In the genomic region with DNA sequence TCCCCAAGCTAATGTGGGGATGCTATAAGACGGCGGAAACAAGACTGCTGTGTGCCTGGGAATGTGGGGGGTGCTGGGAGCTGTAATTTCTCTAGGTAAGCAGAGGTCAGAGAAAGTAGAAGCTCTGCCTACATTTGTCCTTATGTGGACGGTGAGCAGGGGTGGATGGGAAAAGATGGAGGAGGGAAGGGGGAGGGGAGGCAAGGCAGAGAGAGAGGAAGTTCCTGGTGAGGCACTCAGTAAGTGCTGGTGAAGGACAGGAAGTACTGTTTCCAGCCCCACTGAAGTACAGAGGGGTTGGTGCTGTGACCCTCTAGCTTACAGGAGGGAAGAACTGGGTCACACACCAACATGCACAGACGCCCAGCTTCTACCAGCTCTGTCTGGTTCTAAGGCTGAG, we compare ENCODE assay signal across 19 mouse cellular contexts. TPM values are rescaled to one million over a fixed set of nuclear protein-coding genes. Genes with fewer than 3 reads are reported as not detected.
A peak's percentile ranks its signal among the peaks of the same experiment; 100 is the strongest.
DNase-seq lines count a peak whose midpoint lies in the region; ATAC-seq and TF ChIP-seq lines count a peak whose summit lies in the region.
"Had no signal": no experiment of that assay in that cellular context is flagged by ENCODE, and none has a peak within 500 bp of the region (broad histone marks: within the 10 kb centered on the region; RNA-seq: fewer than 3 reads in every experiment).

No protein-coding gene starts in this region.

- no peak overlapping the region for H3K4me2 ChIP-seq in liver, embryonic 16.5 days (ENCODE audit: low read depth, low read length)
- no peak overlapping the region for H3K4me2 ChIP-seq in liver, embryonic 11.5 days
- H3K4me2 ChIP-seq: forebrain, embryonic 15.5 days; neural tube, embryonic 12.5 days had no signal

- H3K9ac ChIP-seq in liver, embryonic 16.5 days (ENCODE audit: low read depth, low read length) = no peak overlapping the region
- H3K9ac ChIP-seq in liver, embryonic 11.5 days (ENCODE audit: low read depth, low read length) = no peak overlapping the region
- peak overlapping the region; percentile 2; the same call in 1 of the 2 replicates for H3K9ac ChIP-seq in ES-E14 (ENCODE audit: insufficient read depth, low read depth, low read length, poor library complexity, severe bottlenecking)
- H3K9ac ChIP-seq: forebrain, embryonic 15.5 days; liver, embryonic 14.5 days; neural tube, embryonic 12.5 days had no signal

- DNase-seq in CD4-positive, CD25-positive, alpha-beta regulatory T cell, adult 2 months (ENCODE audit: low read depth, low spot score) = peak; percentile 15
- DNase-seq in liver, embryonic 11.5 days (ENCODE audit: low spot score) = no peak
- no peak for DNase-seq in ES-E14 (ENCODE audit: low read depth, low spot score)
- no peak for DNase-seq in neural tube, embryonic 10.5 days (ENCODE audit: extremely low spot score, low spot score)
- no peak for DNase-seq in kidney, adult 2 months
- DNase-seq: adrenal gland, postnatal 25 days; cerebellum, postnatal 10 days; gastrocnemius, adult 2 months; heart, adult 2 months; kidney, postnatal 14 days; right cerebral cortex, postnatal 4 days; thymus, postnatal 4 days had no signal

- ATAC-seq in CD4-positive, CD25-positive, alpha-beta regulatory T cell, adult 4 months = no peak
- ATAC-seq in liver, embryonic 16.5 days (ENCODE audit: low read depth) = peak; percentile 25; the same call in 1 of the 2 replicates
- no peak for ATAC-seq in liver, embryonic 11.5 days (replicated peaks; ENCODE audit: low FRiP score)
- ATAC-seq in hematopoietic stem cell, adult 5-6 weeks (replicated peaks in 1 of 2; ENCODE audit: insufficient read depth in 1 of 2, low FRiP score in 2 of 2, low TSS enrichment in 1 of 2, low read depth in 1 of 2, poor library complexity in 2 of 2, severe bottlenecking in 2 of 2) = peak; percentile 46 to 58; a peak in 3 of 4 replicates
- ATAC-seq: forebrain, embryonic 15.5 days had no signal

- no peaks in the 10 kb centered on the region for H3K9me3 ChIP-seq in liver, embryonic 16.5 days (replicated peaks; ENCODE audit: control insufficient read depth, low read length)
- no peaks in the 10 kb centered on the region for H3K9me3 ChIP-seq in liver, embryonic 11.5 days (ENCODE audit: control insufficient read depth, low read length)
- H3K9me3 ChIP-seq in ES-E14 (ENCODE audit: control insufficient read depth, insufficient read depth, low read depth, low read length) = no peaks in the 10 kb centered on the region
- H3K9me3 ChIP-seq: forebrain, embryonic 15.5 days; neural tube, embryonic 12.5 days had no signal

- no peak overlapping the region for H3K4me3 ChIP-seq in liver, embryonic 16.5 days (ENCODE audit: low read depth, low read length)
- no peak overlapping the region for H3K4me3 ChIP-seq in liver, embryonic 11.5 days (ENCODE audit: low read depth, low read length)
- no peak overlapping the region for H3K4me3 ChIP-seq in ES-E14 (ENCODE audit: insufficient read depth in 1 of 2, low read depth in 1 of 2, low read length in 2 of 2, poor library complexity in 1 of 2, severe bottlenecking in 1 of 2)
- no peak overlapping the region for H3K4me3 ChIP-seq in kidney, adult 2 months (ENCODE audit: insufficient read depth, low read depth, low read length)
- H3K4me3 ChIP-seq: forebrain, embryonic 15.5 days; gastrocnemius, adult 2 months; heart, adult 2 months; neural tube, embryonic 12.5 days had no signal

- 39% methylated on average over 4 of the region's 4 CpGs for WGBS in liver, embryonic 16.5 days (ENCODE audit: insufficient replicate concordance)
- 50% methylated on average over 4 of the region's 4 CpGs for WGBS in liver, embryonic 11.5 days
- WGBS in kidney, adult 2 months = 73% methylated on average over 4 of the region's 4 CpGs

- no peaks in the 10 kb centered on the region for H3K4me1 ChIP-seq in liver, embryonic 16.5 days (ENCODE audit: control insufficient read depth, low read depth, low read length)
- H3K4me1 ChIP-seq in liver, embryonic 11.5 days (replicated peaks; ENCODE audit: control insufficient read depth, insufficient read depth, low read length) = no peaks in the 10 kb centered on the region
- H3K4me1 ChIP-seq in ES-E14 (ENCODE audit: control insufficient read depth in 2 of 2, insufficient read depth in 2 of 2, low read length in 2 of 2, poor library complexity in 1 of 2) = peaks cover 4 to 18% of the 10 kb centered on the region in 2 experiments; a peak in 1 of 4 replicates
- peaks cover 15% of the 10 kb centered on the region; the same call in 1 of the 2 replicates for H3K4me1 ChIP-seq in kidney, adult 2 months (ENCODE audit: control insufficient read depth, insufficient read depth, low read length)

- H3K27me3 ChIP-seq in liver, embryonic 16.5 days (ENCODE audit: control insufficient read depth, insufficient read depth, low read depth, low read length) = no peaks in the 10 kb centered on the region
- no peaks in the 10 kb centered on the region for H3K27me3 ChIP-seq in liver, embryonic 11.5 days (replicated peaks; ENCODE audit: control insufficient read depth, insufficient read depth, low read length)
- H3K27me3 ChIP-seq in kidney, adult 2 months (replicated peaks; ENCODE audit: control insufficient read depth, insufficient read depth, low read length) = no peaks in the 10 kb centered on the region
- H3K27me3 ChIP-seq: forebrain, embryonic 15.5 days had no signal

- H3K27ac ChIP-seq in liver, embryonic 16.5 days (ENCODE audit: low read length) = no peak overlapping the region
- no peak overlapping the region for H3K27ac ChIP-seq in liver, embryonic 11.5 days (ENCODE audit: low read depth, low read length)
- no peak overlapping the region for H3K27ac ChIP-seq in ES-E14 (ENCODE audit: insufficient read depth, low read depth, low read length, poor library complexity, severe bottlenecking)
- H3K27ac ChIP-seq in kidney, adult 2 months (ENCODE audit: insufficient read depth, low read depth, low read length) = no peak overlapping the region
- H3K27ac ChIP-seq: forebrain, embryonic 15.5 days; gastrocnemius, adult 2 months; heart, adult 2 months; liver, embryonic 14.5 days; neural tube, embryonic 12.5 days had no signal

- no peak for TF ChIP-seq CTCF in kidney, adult 2 months (conservative IDR thresholded peaks at IDR 0.05; ENCODE audit: insufficient read depth, insufficient read length, low read depth, low read length)

- in situ Hi-C loops in ES-E14 (cut with MboI; ENCODE audit: low sequenced_read_pairs in 2 of 2, unreplicated experiment in 2 of 2) = no loop called here

- H3K36me3 ChIP-seq in liver, embryonic 16.5 days (ENCODE audit: control insufficient read depth, insufficient read depth) = no peaks in the 10 kb centered on the region
- H3K36me3 ChIP-seq in liver, embryonic 11.5 days (ENCODE audit: control insufficient read depth, insufficient read depth, low read length) = no peaks in the 10 kb centered on the region
- H3K36me3 ChIP-seq in ES-E14 (ENCODE audit: control insufficient read depth, insufficient read depth, low read length, poor library complexity, severe bottlenecking) = no peaks in the 10 kb centered on the region
- no peaks in the 10 kb centered on the region for H3K36me3 ChIP-seq in kidney, adult 2 months (ENCODE audit: control insufficient read depth, insufficient read depth, low read length)
- H3K36me3 ChIP-seq: forebrain, embryonic 15.5 days; G1E; neural tube, embryonic 12.5 days had no signal

- TF ChIP-seq POLR2A in kidney, adult 2 months (IDR thresholded peaks at IDR 0.05; ENCODE audit: low read depth, low read length) = no peak

TF ChIP-seq in ES-E14, 5 proteins besides CTCF, POLR2A, EP300 and RAD21:
- no peak for TF ChIP-seq HCFC1 (IDR thresholded peaks at IDR 0.05; ENCODE audit: borderline replicate concordance, insufficient read depth, low read length)
- no peak for TF ChIP-seq CHD2 (IDR thresholded peaks at IDR 0.05; ENCODE audit: low read depth, low read length)
- TF ChIP-seq ZNF384 (IDR thresholded peaks at IDR 0.05; ENCODE audit: low read depth, low read length) = no peak
- TF ChIP-seq ZC3H11A (IDR thresholded peaks at IDR 0.05; ENCODE audit: borderline replicate concordance, low read depth, low read length) = no peak
- no peak for TF ChIP-seq MAFK (IDR thresholded peaks at IDR 0.05; ENCODE audit: insufficient read depth, low read depth, low read length)

RNA-seq across cellular contexts. Expression of a gene that starts 11.7 kb away (rescaled TPM):
- 10 to 100 TPM; 19.6 to 28.1 TPM for polyA plus RNA-seq in CD4-positive, CD25-positive, alpha-beta regulatory T cell, adult 4 months (2017; shearing (Covaris generic))
- polyA plus RNA-seq in liver, embryonic 16.5 days (2015; fragmentation: Nextera tagmentation; extraction: Ambion mirVana) = 10.2 and 11.3 TPM in 2 replicates
- polyA plus RNA-seq in liver, embryonic 11.5 days (2014; fragmentation: Nextera tagmentation; extraction: Ambion mirVana) = 20.0 and 22.7 TPM in 2 replicates
- 27.5 and 32.7 TPM in 2 replicates for total RNA-seq in ES-E14 (2012; rRNA removed)
- 36.4 and 45.3 TPM in 2 replicates for total RNA-seq in hematopoietic stem cell, adult 5-6 weeks (2017)
- polyA plus RNA-seq in kidney, adult 2 months (2012; rRNA removed) = 48.5 and 73.9 TPM in 2 replicates
- total RNA-seq: G1E had no signal
- polyA plus RNA-seq: G1E had no signal

RNA-seq across cellular contexts. Expression of a gene that starts 29.0 kb away (rescaled TPM):
- 1 to 10 TPM; 1.2 to 3.5 TPM for polyA plus RNA-seq in CD4-positive, CD25-positive, alpha-beta regulatory T cell, adult 4 months (2017; shearing (Covaris generic))
- polyA plus RNA-seq in liver, embryonic 16.5 days (2015; fragmentation: Nextera tagmentation; extraction: Ambion mirVana) = 1.5 and 1.6 TPM in 2 replicates
- polyA plus RNA-seq in liver, embryonic 11.5 days (2014; fragmentation: Nextera tagmentation; extraction: Ambion mirVana) = 4.9 and 5.5 TPM in 2 replicates
- total RNA-seq in ES-E14 (2012; rRNA removed) = 13.1 and 15.3 TPM in 2 replicates
- 0.50 TPM in 1 of 2 replicates, not detected in the other for total RNA-seq in hematopoietic stem cell, adult 5-6 weeks (2017)
- 11.3 and 11.8 TPM in 2 replicates for polyA plus RNA-seq in kidney, adult 2 months (2012; rRNA removed)
- total RNA-seq: G1E had no signal
- polyA plus RNA-seq: G1E had no signal

RNA-seq across cellular contexts. Expression of a gene that starts 38.0 kb away (rescaled TPM):
- polyA plus RNA-seq in CD4-positive, CD25-positive, alpha-beta regulatory T cell, adult 4 months (2017; shearing (Covaris generic)) = not detected
- polyA plus RNA-seq in liver, embryonic 16.5 days (2015; fragmentation: Nextera tagmentation; extraction: Ambion mirVana) = 0.02 and 0.05 TPM in 2 replicates
- 0.14 and 0.34 TPM in 2 replicates for polyA plus RNA-seq in liver, embryonic 11.5 days (2014; fragmentation: Nextera tagmentation; extraction: Ambion mirVana)
- 1.2 and 3.7 TPM in 2 replicates for total RNA-seq in ES-E14 (2012; rRNA removed)
- total RNA-seq in hematopoietic stem cell, adult 5-6 weeks (2017) = 0.55 TPM in 1 of 2 replicates, not detected in the other
- 30.3 and 38.7 TPM in 2 replicates for polyA plus RNA-seq in kidney, adult 2 months (2012; rRNA removed)
- total RNA-seq: G1E; gastrocnemius, adult 2 months had no signal
- polyA plus RNA-seq: G1E had no signal

Comparison
In these comparisons a context has a peak if more than half of its experiments do, and no peak if none do; other contexts are left out.
1. ATAC-seq: peak in liver, embryonic 16.5 days (single experiment) and hematopoietic stem cell, adult 5-6 weeks (2 of 2); none in CD4-positive, CD25-positive, alpha-beta regulatory T cell, adult 4 months (single experiment) and liver, embryonic 11.5 days (single experiment).
2. RNA of a gene that starts 38.0 kb away (polyA plus RNA-seq): 30.3 to 38.7 TPM in kidney, adult 2 months; 0.14 to 0.34 TPM in liver, embryonic 11.5 days, not detected in CD4-positive, CD25-positive, alpha-beta regulatory T cell, adult 4 months and 0.02 to 0.05 TPM in liver, embryonic 16.5 days; every median in the first group is over 10 times any median in the second.